In genomic region chr9:21917493-21918034, GRCm38 (mm10) we compare ENCODE assay signal across 8 mouse cellular contexts. TPM values are rescaled to one million over a fixed set of nuclear protein-coding genes. Genes with fewer than 3 reads are reported as not detected.
DNase-seq lines count a peak whose midpoint lies in the region; ATAC-seq and TF ChIP-seq lines count a peak whose summit lies in the region.

No protein-coding gene starts in this region.

- no peak for TF ChIP-seq CTCF in heart, adult 2 months (IDR thresholded peaks at IDR 0.05)
- no peak for TF ChIP-seq CTCF in left cerebral cortex, adult 2 months (IDR thresholded peaks at IDR 0.05)

- DNase-seq in heart, adult 2 months, result peak in 1 of 2 experiments; percentile 66
- DNase-seq in heart, postnatal 25 days (ENCODE audit: low spot score), result no peak
- DNase-seq in left cerebral cortex, adult 2 months (ENCODE audit: extremely low spot score in 1 of 2, low spot score in 2 of 2), result peak; percentile 70 to 83
- peak; percentile 29 for DNase-seq in lung, postnatal 14 days
- DNase-seq in right cerebral cortex, postnatal 4 days, result peak; percentile 73
- DNase-seq in ovary, postnatal 14 days (ENCODE audit: low spot score), result no peak

- no peak for TF ChIP-seq EP300 in heart, adult 2 months (IDR thresholded peaks at IDR 0.05; ENCODE audit: insufficient read depth, low read depth, low read length)

- intact Hi-C loops in heart, adult 2 months (cut with DNase I), result no loop called here
- intact Hi-C loops in heart, postnatal 25 days (cut with DNase I), result no loop called here
- intact Hi-C loops in left cerebral cortex, adult 2 months (cut with DNase I), result loop anchor here (2.0 to 5.0 kb wide), 2 partner anchors 45 to 300 kb away; partner anchors contain the start of genes Epor and Smarca4

- no peaks in the 10 kb centered on the region for H3K36me3 ChIP-seq in heart, adult 2 months (ENCODE audit: control insufficient read depth, insufficient read depth, low read length)
- no peaks in the 10 kb centered on the region for H3K36me3 ChIP-seq in heart, embryonic 16.5 days (ENCODE audit: control insufficient read depth, insufficient read depth)

- H3K4me3 ChIP-seq in heart, adult 2 months, result peak overlapping the region; percentile 70
- H3K4me3 ChIP-seq in heart, embryonic 16.5 days (ENCODE audit: low read length), result peak overlapping the region; percentile 69
- H3K4me3 ChIP-seq in left cerebral cortex, adult 2 months, result peak overlapping the region; percentile 73

- H3K9me3 ChIP-seq in heart, embryonic 16.5 days (replicated peaks; ENCODE audit: control insufficient read depth, low read length), result no peaks in the 10 kb centered on the region

- H3K9ac ChIP-seq in heart, adult 2 months (ENCODE audit: low read depth, low read length), result peak overlapping the region; percentile 83
- H3K9ac ChIP-seq in heart, embryonic 16.5 days (ENCODE audit: low read length), result peak overlapping the region; percentile 72

- peak overlapping the region; percentile 86 for H3K4me2 ChIP-seq in heart, embryonic 16.5 days (ENCODE audit: low read depth, low read length)

- H3K4me1 ChIP-seq in heart, adult 2 months (ENCODE audit: control insufficient read depth, insufficient read depth, low read length), result no peaks in the 10 kb centered on the region
- H3K4me1 ChIP-seq in heart, embryonic 16.5 days (ENCODE audit: control insufficient read depth, insufficient read depth, low read length), result peaks cover 5% of the 10 kb centered on the region; the same call in 1 of the 2 replicates

- WGBS in heart, adult 2 months, result 3% methylated on average over 35 of the region's 35 CpGs
- WGBS in heart, embryonic 16.5 days, result 2% methylated on average over 33 of the region's 35 CpGs

- H3K27ac ChIP-seq in heart, adult 2 months, result peak overlapping the region; percentile 83
- peak overlapping the region; percentile 17; the same call in 1 of the 2 replicates for H3K27ac ChIP-seq in heart, embryonic 16.5 days (ENCODE audit: low read length)
- peak overlapping the region; percentile 88 for H3K27ac ChIP-seq in left cerebral cortex, adult 2 months

- H3K79me2 ChIP-seq in heart, adult 2 months (replicated peaks; ENCODE audit: control insufficient read depth, insufficient read depth, low read length), result no peaks in the 10 kb centered on the region

- H3K27me3 ChIP-seq in heart, adult 2 months (ENCODE audit: control insufficient read depth, insufficient read depth, low read length), result no peaks in the 10 kb centered on the region
- H3K27me3 ChIP-seq in heart, embryonic 16.5 days (ENCODE audit: control insufficient read depth, insufficient read depth, low read length), result no peaks in the 10 kb centered on the region

- ATAC-seq in common myeloid progenitor, adult 5-6 weeks (replicated peaks; ENCODE audit: low read depth, poor library complexity, severe bottlenecking), result peak; percentile 27
- peak; percentile 25 for ATAC-seq in heart, embryonic 16.5 days (replicated peaks; ENCODE audit: extremely low read depth, insufficient read depth, low FRiP score)

- TF ChIP-seq POLR2A in heart, adult 2 months (IDR thresholded peaks at IDR 0.05; ENCODE audit: insufficient read depth, low read depth, low read length), result no peak

RNA-seq across cellular contexts. Expression of gene Rab3d, which starts 0.4 kb away (rescaled TPM):
- 10 to 100 TPM; 12.4 to 13.5 TPM for total RNA-seq in heart, adult 2 months (2021)
- 22.8 and 27.6 TPM in 2 replicates for polyA plus RNA-seq in heart, adult 2 months (2012; rRNA removed)
- total RNA-seq in heart, postnatal 25 days (2021), result 10 to 100 TPM in 1 of 2 experiments, 1 to 10 TPM in 1; 9.2 to 12.1 TPM
- 12.5 and 17.1 TPM in 2 replicates for total RNA-seq in common myeloid progenitor, adult 5-6 weeks (2017)
- polyA plus RNA-seq in heart, embryonic 16.5 days (2015; fragmentation: Nextera tagmentation; extraction: Ambion mirVana), result 10.8 and 11.4 TPM in 2 replicates
- 10 to 100 TPM; 10.9 to 15.7 TPM for total RNA-seq in left cerebral cortex, adult 2 months (2021)

RNA-seq across cellular contexts. Expression of gene Ccdc159, which starts 9.7 kb away (rescaled TPM):
- total RNA-seq in heart, adult 2 months (2021), result 1 to 10 TPM; 3.0 to 3.4 TPM
- polyA plus RNA-seq in heart, adult 2 months (2012; rRNA removed), result 4.9 and 6.6 TPM in 2 replicates
- 1 to 10 TPM; 1.8 to 2.8 TPM for total RNA-seq in heart, postnatal 25 days (2021)
- not detected in 2 replicates for total RNA-seq in common myeloid progenitor, adult 5-6 weeks (2017)
- polyA plus RNA-seq in heart, embryonic 16.5 days (2015; fragmentation: Nextera tagmentation; extraction: Ambion mirVana), result 2.3 and 2.7 TPM in 2 replicates
- total RNA-seq in left cerebral cortex, adult 2 months (2021), result 10 to 100 TPM; 18.2 to 18.9 TPM

RNA-seq across cellular contexts. Expression of gene Tmem205, which starts 9.8 kb away (rescaled TPM):
- total RNA-seq in heart, adult 2 months (2021), result 10 to 100 TPM; 65.5 to 71.8 TPM
- polyA plus RNA-seq in heart, adult 2 months (2012; rRNA removed), result 96.1 and 129 TPM in 2 replicates
- 10 to 100 TPM; 39.4 to 46.2 TPM for total RNA-seq in heart, postnatal 25 days (2021)
- total RNA-seq in common myeloid progenitor, adult 5-6 weeks (2017), result 12.1 and 14.1 TPM in 2 replicates
- polyA plus RNA-seq in heart, embryonic 16.5 days (2015; fragmentation: Nextera tagmentation; extraction: Ambion mirVana), result 39.1 and 45.3 TPM in 2 replicates
- 10 to 100 TPM; 31.4 to 35.5 TPM for total RNA-seq in left cerebral cortex, adult 2 months (2021)

RNA-seq across cellular contexts. Expression of gene Plppr2, which starts 19.3 kb away (rescaled TPM):
- total RNA-seq in heart, adult 2 months (2021), result 1 to 10 TPM; 2.5 to 2.6 TPM
- 5.3 and 7.5 TPM in 2 replicates for polyA plus RNA-seq in heart, adult 2 months (2012; rRNA removed)
- 1 to 10 TPM; 1.5 to 2.0 TPM for total RNA-seq in heart, postnatal 25 days (2021)
- 0.09 TPM in 1 of 2 replicates, not detected in the other for total RNA-seq in common myeloid progenitor, adult 5-6 weeks (2017)
- 3.2 and 4.3 TPM in 2 replicates for polyA plus RNA-seq in heart, embryonic 16.5 days (2015; fragmentation: Nextera tagmentation; extraction: Ambion mirVana)
- 100 to 1,000 TPM; 181 to 183 TPM for total RNA-seq in left cerebral cortex, adult 2 months (2021)

RNA-seq across cellular contexts. Expression of gene Swsap1, which starts 38.0 kb away (rescaled TPM):
- 1 to 10 TPM; 6.5 to 7.4 TPM for total RNA-seq in heart, adult 2 months (2021)
- 4.6 and 6.2 TPM in 2 replicates for polyA plus RNA-seq in heart, adult 2 months (2012; rRNA removed)
- total RNA-seq in heart, postnatal 25 days (2021), result 1 to 10 TPM; 5.8 to 7.4 TPM
- 3.7 and 6.9 TPM in 2 replicates for total RNA-seq in common myeloid progenitor, adult 5-6 weeks (2017)
- polyA plus RNA-seq in heart, embryonic 16.5 days (2015; fragmentation: Nextera tagmentation; extraction: Ambion mirVana), result 4.4 and 4.9 TPM in 2 replicates
- 10 to 100 TPM; 12.7 to 14.0 TPM for total RNA-seq in left cerebral cortex, adult 2 months (2021)

Comparison
In these comparisons a context has a peak if more than half of its experiments do, and no peak if none do; other contexts are left out.
1. DNase-seq: peak in left cerebral cortex, adult 2 months (2 of 2), lung, postnatal 14 days (single experiment) and right cerebral cortex, postnatal 4 days (single experiment); none in heart, postnatal 25 days (single experiment) and ovary, postnatal 14 days (single experiment).
2. H3K27ac ChIP-seq: peak in every context shown above with its lines; median percentile 88 in left cerebral cortex, adult 2 months; 83 in heart, adult 2 months; 17 in heart, embryonic 16.5 days.
3. RNA of gene Ccdc159, which starts 9.7 kb away (total RNA-seq): 18.2 to 18.9 TPM in left cerebral cortex, adult 2 months; 3.0 to 3.4 TPM in heart, adult 2 months, 1.8 to 2.8 TPM in heart, postnatal 25 days and not detected in common myeloid progenitor, adult 5-6 weeks; every median in the first group is over 4 times any median in the second.
4. Peak in every context shown above with its lines, with median percentiles within 50 percentile points of each other: H3K4me3 ChIP-seq.